Mouse (Mus musculus) T-helper 17 cell (primary cell): ENCODE data around the gene Tmem108.

ENCODE experiments used
- in situ Hi-C, 2 experiments: fragments of 300-600 bp; cut with MboI, MseI; formaldehyde crosslinking; loops; 1 replicate in 1 of 2; 2 replicates in 1 of 2; pipeline ENCODE4 v1.15.1; 2025; ENCODE audit warnings: high pct_unique_total_duplicates in 2 of 2

Tmem108 gene

GRCm38 (mm10) chr9:103504646-103505045, 257.0 kb downstream of the Tmem108 start:
- in situ Hi-C loops, result loop anchor here in 1 of 2 experiments (10.0 kb wide), 1 partner anchor 1190 kb away; no protein-coding TSS in a partner anchor

- in situ Hi-C loops, result loop anchor here in 1 of 2 experiments (10.0 kb wide), 1 partner anchor 1189 kb away; no protein-coding TSS in a partner anchor
Measured at GRCm38 (mm10) chr9:103503586-103504298, 257.9 kb downstream of the Tmem108 start.

GRCm38 (mm10) chr9:103502655-103503054, 259.0 kb downstream of the Tmem108 start:
- in situ Hi-C loops, result loop anchor here in 1 of 2 experiments (10.0 kb wide), 1 partner anchor 1188 kb away; no protein-coding TSS in a partner anchor

GRCm38 (mm10) chr9:103501861-103502364, 259.7 kb downstream of the Tmem108 start:
- in situ Hi-C loops, result loop anchor here in 1 of 2 experiments (10.0 kb wide), 1 partner anchor 1187 kb away; no protein-coding TSS in a partner anchor

- in situ Hi-C loops, result loop anchor here in 1 of 2 experiments (10.0 kb wide), 1 partner anchor 105 kb away; no protein-coding TSS in a partner anchor
Measured at GRCm38 (mm10) chr9:103499366-103499765, 262.3 kb downstream of the Tmem108 start.

- in situ Hi-C loops, result loop anchor here in 1 of 2 experiments (10.0 kb wide), 1 partner anchor 106 kb away; no protein-coding TSS in a partner anchor
Measured at GRCm38 (mm10) chr9:103498699-103499098, 262.9 kb downstream of the Tmem108 start.

- in situ Hi-C loops, result loop anchor here in 1 of 2 experiments (10.0 kb wide), 1 partner anchor 109 kb away; no protein-coding TSS in a partner anchor
Measured at GRCm38 (mm10) chr9:103495391-103495790, 266.2 kb downstream of the Tmem108 start.

- in situ Hi-C loops, result loop anchor here (5.0 to 10.0 kb wide), 3 partner anchors 108 to 263 kb away; no protein-coding TSS in a partner anchor
Measured at GRCm38 (mm10) chr9:103494346-103495020, 267.2 kb downstream of the Tmem108 start.

- in situ Hi-C loops, result loop anchor here (5.0 to 10.0 kb wide), 3 partner anchors 110 to 265 kb away; no protein-coding TSS in a partner anchor
Measured at GRCm38 (mm10) chr9:103491985-103492384, 269.7 kb downstream of the Tmem108 start.

- in situ Hi-C loops, result loop anchor here (5.0 to 10.0 kb wide), 3 partner anchors 112 to 267 kb away; no protein-coding TSS in a partner anchor
Measured at GRCm38 (mm10) chr9:103490439-103490838, 271.2 kb downstream of the Tmem108 start.

- in situ Hi-C loops, result loop anchor here (5.0 to 10.0 kb wide), 6 partner anchors 112 to 505 kb away; no protein-coding TSS in a partner anchor
Measured at GRCm38 (mm10) chr9:103489883-103490282, 271.8 kb downstream of the Tmem108 start.

GRCm38 (mm10) chr9:103489096-103489495, 272.5 kb downstream of the Tmem108 start:
- in situ Hi-C loops, result loop anchor here (5.0 to 10.0 kb wide), 3 partner anchors 263 to 506 kb away; no protein-coding TSS in a partner anchor

GRCm38 (mm10) chr9:103486262-103486661, 275.4 kb downstream of the Tmem108 start:
- in situ Hi-C loops, result loop anchor here (5.0 to 10.0 kb wide), 3 partner anchors 266 to 509 kb away; no protein-coding TSS in a partner anchor

- in situ Hi-C loops, result loop anchor here (5.0 to 10.0 kb wide), 3 partner anchors 267 to 509 kb away; no protein-coding TSS in a partner anchor
Measured at GRCm38 (mm10) chr9:103485606-103486005, 276.0 kb downstream of the Tmem108 start.

GRCm38 (mm10) chr9:103480603-103481220, 280.9 kb downstream of the Tmem108 start:
- in situ Hi-C loops, result loop anchor here in 1 of 2 experiments (10.0 kb wide), 1 partner anchor 514 kb away; no protein-coding TSS in a partner anchor

GRCm38 (mm10) chr9:103480044-103480576, 281.5 kb downstream of the Tmem108 start, which contains the start of gene Bfsp2:
Bfsp2 (minus strand) TSS chr9:103480420.
- in situ Hi-C loops, result loop anchor here in 1 of 2 experiments (10.0 kb wide), 1 partner anchor 515 kb away; no protein-coding TSS in a partner anchor

- in situ Hi-C loops, result no loop called here
Measured at GRCm38 (mm10) chr9:103475414-103475813, 286.2 kb downstream of the Tmem108 start.

GRCm38 (mm10) chr9:103473915-103474688, 287.5 kb downstream of the Tmem108 start:
- in situ Hi-C loops, result no loop called here

- in situ Hi-C loops, result no loop called here
Measured at GRCm38 (mm10) chr9:103471784-103472183, 289.9 kb downstream of the Tmem108 start.
